Mouse (Mus musculus): ENCODE results near the gene Hpf1.

GRCm38 (mm10) chr8:60952803-60953202, 62.6 kb downstream of the Hpf1 start:
- TF ChIP-seq CTCF (IDR thresholded peaks at IDR 0.05; ENCODE audit: borderline replicate concordance, insufficient read depth, low read length) (no peak), POLR2A (IDR thresholded peaks at IDR 0.05; ENCODE audit: low read depth, low read length) (no peak)

Data from embryonic fibroblast, embryonic 13.5 days (primary cell).